Mouse (Mus musculus) heart, postnatal 0 days (tissue): ENCODE data around the gene Elf4. TPM values are rescaled to one million over a fixed set of nuclear protein-coding genes. Genes with fewer than 3 reads are reported as not detected.
A peak's percentile ranks its signal among the peaks of the same experiment; 100 is the strongest.

ENCODE experiments used
- ATAC-seq: fragments of 200-750 bp; cut with Nextera tagmentation; 2 replicates; pipeline ENCODE4 v1.8.0; 2017; ENCODE audit warnings: low read depth, moderate number of reproducible peaks, moderate library complexity; ENCODE audit not compliant: insufficient read depth
- DNase-seq: peaks from one replicate; pipeline ENCODE4 v3.0.0-alpha.2; 2016; ENCODE audit warnings: low spot score
- H3K27ac ChIP-seq: fragments of 300-500 bp; sonication (generic); 2 replicates; pipeline ENCODE4 v1.5.1; 2014; ENCODE audit warnings: low read depth, mild to moderate bottlenecking
- H3K27me3 ChIP-seq: fragments of 300-500 bp; sonication (generic); 2 replicates; pipeline ENCODE4 v1.6.1; 2014; ENCODE audit warnings: low read length, mixed read lengths; ENCODE audit not compliant: control insufficient read depth, insufficient read depth
- H3K36me3 ChIP-seq: fragments of 300-500 bp; sonication (generic); replicated peaks from 2 replicates; pipeline ENCODE4 v1.6.1; 2014; ENCODE audit warnings: low read length, mixed read lengths; ENCODE audit not compliant: control insufficient read depth, insufficient read depth
- H3K4me1 ChIP-seq: fragments of 300-500 bp; sonication (generic); 2 replicates; pipeline ENCODE4 v1.6.1; 2014; ENCODE audit warnings: antibody characterized with exemption; ENCODE audit not compliant: control insufficient read depth, insufficient read depth
- H3K4me2 ChIP-seq: fragments of 300-500 bp; sonication (generic); 2 replicates; pipeline ENCODE4 v1.6.1; 2014; ENCODE audit warnings: low read depth, mild to moderate bottlenecking, low read length, moderate library complexity
- H3K4me3 ChIP-seq: fragments of 300-500 bp; sonication (generic); 2 replicates; pipeline ENCODE4 v1.5.1; 2014; ENCODE audit warnings: low read depth, low read length
- H3K9ac ChIP-seq: fragments of 300-500 bp; sonication (generic); replicated peaks from 2 replicates; pipeline ENCODE4 v1.6.1; 2014; ENCODE audit warnings: low read depth, low read length, mixed read lengths
- H3K9me3 ChIP-seq: fragments of 300-500 bp; sonication (generic); replicated peaks from 2 replicates; pipeline ENCODE4 v1.6.1; 2016; ENCODE audit warnings: low read length; ENCODE audit not compliant: control insufficient read depth
- CTCF ChIP-seq: IDR thresholded peaks from 2 replicates; pipeline ENCODE4 v1.5.1; 2016; ENCODE audit warnings: antibody characterized with exemption, control low read depth, low read depth
- EP300 ChIP-seq: IDR thresholded peaks from 2 replicates; pipeline ENCODE4 v1.6.1; 2016; ENCODE audit warnings: antibody characterized with exemption, low read depth
- WGBS: fragments of 180-500 bp; shearing (Covaris S2); extraction: QIAGEN DNeasy Blood & Tissue Kit; methylation state at CpG from one replicate; pipeline ENCODE4 v1.1.7; 2014; 5-methylcytosine and 5-hydroxymethylcytosine counted together
- polyA plus RNA-seq: library from polyadenylated mRNA; unstranded; fragments of >200 nt; fragmentation: Nextera tagmentation; extraction: Ambion mirVana; gene quantifications from 2 replicates; pipeline ENCODE4 v1.2.1, GENCODE M21; 2015
- total RNA-seq: library from RNA; depleted of rRNA; stranded (reverse); fragments of >200 nt; gene quantifications from 2 replicates; pipeline ENCODE4 v1.2.3, GENCODE M21; 2014; ENCODE audit warnings: low replicate concordance

Elf4 gene
- total and polyA plus RNA-seq, 2 experiments from 2014 or later: 4.6 to 12.3 TPM

DNA sequence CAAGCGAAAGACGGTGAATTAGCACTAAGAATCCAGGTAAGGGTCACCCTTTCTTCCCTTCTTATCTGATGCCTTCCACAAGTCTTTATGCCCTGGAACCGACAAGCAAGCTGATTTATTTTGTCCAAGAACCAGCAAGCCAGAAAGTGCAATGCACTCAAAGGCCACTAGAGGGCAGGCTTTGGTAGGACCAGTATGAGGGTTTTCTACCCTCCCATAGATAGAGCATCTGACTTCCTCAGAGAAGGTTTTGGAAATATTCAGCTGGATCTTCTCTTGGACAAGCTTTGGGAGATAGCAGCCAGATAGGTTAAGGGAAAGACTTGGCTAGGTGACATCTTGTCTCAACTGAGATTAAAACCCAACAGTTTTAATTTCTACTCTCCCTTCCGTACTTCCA is 39.9 kb downstream of the Elf4 start:
- Histone ChIP-seq H3K27me3 (no peaks in the 10 kb centered on the region), H3K27ac (no peak overlapping the region), H3K9ac (no peak overlapping the region), H3K4me2 (no peak overlapping the region), H3K4me1 (0 out of 2 replicates have a peak, but pooled peaks cover 10% of the 10 kb centered on the region), H3K36me3 (peaks cover 9% of the 10 kb centered on the region), H3K4me3 (no peak overlapping the region), H3K9me3 (no peaks in the 10 kb centered on the region)
- ATAC-seq (no peak), DNase-seq (no peak)
- TF ChIP-seq EP300 (no peak), CTCF (peak; percentile 82)
- WGBS: 32% methylated on average over 4 of the region's 4 CpGs

DNA sequence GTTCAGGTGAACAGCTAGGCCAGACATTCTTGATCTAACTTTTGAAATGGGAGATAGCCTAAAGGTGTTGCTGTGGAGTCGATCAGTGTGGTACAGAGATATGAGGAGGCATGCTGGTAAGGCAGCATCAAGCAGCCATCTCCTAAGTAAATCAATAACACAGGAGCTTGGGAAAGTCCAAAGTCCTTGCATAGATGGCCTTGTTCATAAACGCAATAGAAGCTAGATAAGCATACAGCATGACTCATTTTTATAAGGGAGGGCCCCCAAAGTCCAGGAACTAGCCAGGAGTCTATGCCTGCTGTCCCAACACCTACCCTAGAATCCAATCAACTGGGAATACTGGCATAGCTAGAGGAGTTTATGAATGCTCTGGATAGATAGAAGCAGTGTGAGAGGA is 44.5 kb downstream of the Elf4 start:
- TF ChIP-seq CTCF: no peak
- TF ChIP-seq EP300: no peak
- no peak overlapping the region for H3K4me2 ChIP-seq
- H3K4me3 ChIP-seq: no peak overlapping the region
- no peaks in the 10 kb centered on the region for H3K4me1 ChIP-seq
- H3K36me3 ChIP-seq: peaks cover 39% of the 10 kb centered on the region
- no peaks in the 10 kb centered on the region for H3K9me3 ChIP-seq
- no peak overlapping the region for H3K27ac ChIP-seq
- H3K27me3 ChIP-seq: no peaks in the 10 kb centered on the region
- 65% methylated on average over 2 of the region's 2 CpGs for WGBS
- DNase-seq (no peak), ATAC-seq (no peak)
- no peak overlapping the region for H3K9ac ChIP-seq

DNA sequence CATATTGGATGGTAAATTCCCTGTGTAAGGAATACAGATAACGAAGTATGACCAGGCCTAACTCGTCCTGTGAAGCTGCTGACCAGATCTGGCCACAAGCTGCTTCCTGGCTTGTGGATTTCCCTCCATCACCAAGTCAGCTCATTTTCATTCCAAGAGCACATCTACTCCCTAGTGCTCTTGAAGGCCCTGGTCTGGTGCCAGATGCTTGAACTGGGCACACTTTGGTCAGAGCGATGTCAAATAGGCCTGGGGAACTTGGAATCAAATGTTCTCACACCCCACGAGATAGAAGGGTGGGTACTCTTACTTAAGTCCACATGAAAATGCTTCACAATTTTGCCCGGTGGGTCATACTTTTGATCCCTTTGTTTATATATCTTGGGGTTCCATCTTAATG is 48.6 kb downstream of the Elf4 start:
- Histone ChIP-seq H3K4me1 (no peaks in the 10 kb centered on the region), H3K36me3 (peaks cover 39% of the 10 kb centered on the region), H3K27me3 (no peaks in the 10 kb centered on the region), H3K27ac (no peak overlapping the region), H3K9me3 (no peaks in the 10 kb centered on the region), H3K4me3 (no peak overlapping the region), H3K4me2 (no peak overlapping the region), H3K9ac (no peak overlapping the region)
- WGBS: 68% methylated on average over 5 of the region's 5 CpGs
- DNase-seq: no peak
- TF ChIP-seq CTCF (no peak), EP300 (no peak)
- no peak for ATAC-seq

DNA sequence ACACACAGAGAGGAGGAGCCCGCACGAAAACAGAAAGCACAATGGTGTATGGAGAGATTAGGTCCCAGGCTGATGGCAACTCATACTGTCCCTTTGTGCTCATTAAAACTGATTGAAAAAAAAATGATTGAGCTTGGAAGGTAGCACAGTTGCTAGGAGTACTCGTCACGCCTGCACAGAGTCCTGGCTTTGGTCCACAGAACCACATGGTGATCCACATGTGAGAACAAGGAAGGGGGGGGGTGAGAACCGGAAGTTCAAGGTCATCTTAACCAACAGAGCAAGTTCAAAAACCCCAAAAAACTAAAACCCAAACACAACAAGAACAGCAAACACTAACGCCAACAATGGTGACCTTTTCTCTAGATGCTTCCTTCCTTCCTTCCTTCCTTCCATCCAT is 50.3 kb downstream of the Elf4 start:
- H3K9ac ChIP-seq: no peak overlapping the region
- no peaks in the 10 kb centered on the region for H3K9me3 ChIP-seq
- ATAC-seq (no peak), DNase-seq (no peak)
- 66% methylated on average over 6 of the region's 6 CpGs for WGBS
- H3K4me1 ChIP-seq: no peaks in the 10 kb centered on the region
- no peak overlapping the region for H3K4me3 ChIP-seq
- no peaks in the 10 kb centered on the region for H3K27me3 ChIP-seq
- H3K36me3 ChIP-seq: peaks cover 26% of the 10 kb centered on the region
- no peak overlapping the region for H3K27ac ChIP-seq
- TF ChIP-seq EP300 (no peak), CTCF (no peak)
- no peak overlapping the region for H3K4me2 ChIP-seq

DNA sequence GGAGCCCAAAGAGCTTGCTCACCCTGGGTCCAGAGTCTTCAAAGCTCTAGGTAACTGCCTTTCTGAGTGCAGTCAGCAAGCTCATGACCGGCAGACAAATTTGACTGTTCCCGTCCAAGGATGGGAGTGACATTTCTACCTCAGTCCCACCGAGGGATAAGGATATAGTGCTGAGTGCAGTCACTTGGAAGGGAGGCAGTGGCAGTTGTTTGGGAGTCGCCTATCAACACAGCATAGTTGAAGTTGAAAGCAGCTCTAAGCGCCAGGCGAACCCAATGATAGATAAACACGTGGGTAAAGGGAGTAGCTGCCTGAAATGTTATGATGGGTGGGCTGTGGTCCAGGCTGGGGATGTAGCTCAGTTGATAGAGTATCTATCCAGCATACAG is 52.5 kb downstream of the Elf4 start:
- WGBS: 25% methylated on average over 7 of the region's 7 CpGs
- TF ChIP-seq EP300: no peak
- no peak for TF ChIP-seq CTCF
- Histone ChIP-seq H3K4me3 (peak overlapping the region; percentile 54; the same call in 1 of the 2 replicates), H3K9me3 (no peaks in the 10 kb centered on the region), H3K9ac (no peak overlapping the region), H3K27ac (no peak overlapping the region), H3K4me1 (no peaks in the 10 kb centered on the region), H3K36me3 (peaks cover 7% of the 10 kb centered on the region), H3K27me3 (no peaks in the 10 kb centered on the region), H3K4me2 (peak overlapping the region; percentile 60; the same call in 1 of the 2 replicates)
- ATAC-seq (0 out of 2 replicates have a peak, but pooled peaks have one; percentile 3), DNase-seq (no peak)

DNA sequence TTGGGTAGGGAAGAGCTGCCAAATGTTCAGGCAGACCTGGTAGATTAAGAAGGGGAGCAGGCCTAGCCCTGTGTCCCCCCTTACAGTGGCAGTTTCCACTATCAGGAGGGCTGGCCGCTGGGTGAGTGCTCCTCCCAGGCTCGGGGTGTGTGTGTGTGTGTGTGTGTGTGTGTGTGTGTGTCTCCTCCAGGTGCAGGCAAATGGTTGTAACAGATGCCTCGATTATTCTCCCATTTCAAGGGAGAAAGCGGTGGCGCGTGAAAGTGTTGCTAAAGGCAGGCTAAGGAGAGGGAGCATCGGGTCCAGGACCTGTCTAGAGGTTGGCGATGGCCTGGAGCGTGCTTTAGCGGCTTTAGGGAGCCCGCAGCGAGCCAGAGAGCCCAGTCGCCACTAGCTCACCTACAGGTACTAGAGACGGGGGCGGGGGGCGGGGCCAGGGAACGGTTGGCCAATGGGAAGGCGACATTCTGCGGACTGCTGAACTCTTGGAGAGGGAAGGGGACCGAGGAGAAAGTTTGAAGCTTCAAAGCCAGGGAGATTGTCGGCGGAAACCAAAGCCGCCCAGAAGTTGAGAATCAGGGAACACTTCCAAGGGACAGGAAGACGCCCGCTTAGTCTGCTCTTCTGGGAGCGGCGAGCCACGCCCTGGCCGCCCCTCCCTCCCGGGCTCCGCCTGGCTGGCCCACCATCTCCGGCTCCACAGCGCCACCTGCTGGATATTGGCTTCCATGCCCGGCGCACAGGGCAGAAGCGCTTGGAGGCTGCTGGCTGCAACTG is 53.1 kb downstream of the Elf4 start:
- Histone ChIP-seq H3K9ac (no peak overlapping the region; the same call in 1 of the 2 replicates), H3K27ac (peak overlapping the region; percentile 38; the same call in 1 of the 2 replicates), H3K36me3 (peaks cover 2% of the 10 kb centered on the region), H3K4me3 (peak overlapping the region; percentile 54), H3K9me3 (no peaks in the 10 kb centered on the region), H3K4me1 (no peaks in the 10 kb centered on the region), H3K4me2 (peak overlapping the region; percentile 60), H3K27me3 (no peaks in the 10 kb centered on the region)
- DNase-seq (peak; percentile 64), ATAC-seq (peak; percentile 83)
- no peak for TF ChIP-seq EP300
- peak; percentile 82 for TF ChIP-seq CTCF
- 11% methylated on average over 36 of the region's 36 CpGs for WGBS
